Mouse (Mus musculus): Measurements from ENCODE around the gene Ccdc87.

DNA sequence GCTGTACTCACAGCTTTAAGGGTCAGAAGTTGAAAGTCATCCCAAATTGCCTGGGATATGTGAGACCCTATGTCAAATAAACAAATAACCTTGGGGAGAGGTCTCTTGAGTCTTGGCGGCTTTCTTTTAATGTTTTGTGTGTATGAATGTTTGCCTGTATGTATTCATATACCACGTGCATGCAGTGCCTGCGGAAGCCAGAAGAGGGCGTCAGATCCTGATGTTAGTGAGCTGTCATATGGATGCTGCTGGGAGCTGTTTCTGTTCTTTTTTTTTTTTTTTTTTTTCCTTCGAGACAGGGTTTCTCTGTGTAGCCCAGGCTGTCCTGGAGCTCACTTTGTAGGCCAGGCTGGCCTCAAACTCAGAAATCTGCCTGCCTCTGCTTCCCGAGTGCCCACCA lies 26.2 kb upstream of the Ccdc87 start:
- TF ChIP-seq EP300 (IDR thresholded peaks at IDR 0.05; ENCODE audit: low read depth) (no peak), CTCF (IDR thresholded peaks at IDR 0.05; ENCODE audit: low read depth) (peak; percentile 55)

Measured in liver, postnatal 0 days (tissue).